Mouse (Mus musculus): ENCODE results near the gene Tmem178b.

DNA sequence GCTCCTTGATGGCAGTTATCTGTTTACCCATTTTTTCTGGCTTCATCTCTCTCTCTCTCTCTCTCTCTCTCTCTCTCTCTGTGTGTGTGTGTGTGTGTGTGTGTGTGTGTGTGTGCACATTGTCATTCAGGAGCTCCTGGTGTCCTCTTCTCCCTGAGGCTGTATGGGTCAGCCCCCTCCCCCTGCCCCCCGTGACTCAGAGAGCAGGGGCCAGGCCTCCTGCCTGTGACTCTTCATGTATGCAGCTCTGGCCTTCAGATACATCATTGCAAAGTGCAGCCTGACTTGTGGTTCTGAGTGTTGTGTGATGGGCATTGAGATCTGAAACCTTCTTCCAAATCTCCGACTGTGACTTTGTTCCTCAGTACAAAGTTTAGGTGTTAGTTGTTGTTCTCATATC is 237.7 kb downstream of the Tmem178b start:
- TF ChIP-seq CTCF (IDR thresholded peaks at IDR 0.05; ENCODE audit: low read depth, low read length) (no peak), GATA1 (IDR thresholded peaks at IDR 0.05; ENCODE audit: borderline replicate concordance, low read length) (no peak), POLR2AphosphoS5 (IDR thresholded peaks at IDR 0.05; ENCODE audit: insufficient replicate concordance, low read depth, low read length) (no peak), TAL1 (conservative IDR thresholded peaks at IDR 0.05; ENCODE audit: low read depth, low read length) (no peak), GATA2 (IDR thresholded peaks at IDR 0.05; ENCODE audit: borderline replicate concordance, low read depth, low read length) (no peak)
